Mouse (Mus musculus) macrophage (primary cell): ENCODE results near the gene Sin3a. TPM values are rescaled to one million over a fixed set of nuclear protein-coding genes. Genes with fewer than 3 reads are reported as not detected.

ENCODE experiments used
- H3K27ac ChIP-seq: fragments of 350-480 bp; formaldehyde crosslinking; 2 replicates; pipeline ENCODE4 v1.9.0; 2021
- H3K36me3 ChIP-seq: fragments of 350-480 bp; formaldehyde crosslinking; 2 replicates; pipeline ENCODE4 v1.9.0; 2021; ENCODE audit errors: inconsistent target
- H3K4me3 ChIP-seq: fragments of 350-480 bp; formaldehyde crosslinking; 2 replicates; pipeline ENCODE4 v1.9.0; 2021; ENCODE audit errors: inconsistent target
- H3K79me2 ChIP-seq: fragments of 350-480 bp; formaldehyde crosslinking; 2 replicates; pipeline ENCODE4 v1.9.0; 2021; ENCODE audit errors: inconsistent target
- WGBS: methylation state at CpG from one replicate; pipeline ENCODE4 v1.1.7; 2026; ENCODE audit warnings: inconsistent platforms; ENCODE audit not compliant: missing documents; 5-methylcytosine and 5-hydroxymethylcytosine counted together
- polyA plus RNA-seq: library from polyadenylated mRNA; stranded (reverse); fragments of 250-400 nt; gene quantifications from 3 replicates; pipeline ENCODE4 v1.2.4, GENCODE M21; 2018; ENCODE audit warnings: inconsistent platforms

The Sin3a gene
- polyA plus RNA-seq, 1 experiment from 2014 or later: 29.7 TPM

- H3K36me3 ChIP-seq: no peaks in the 10 kb centered on the region
- no peak overlapping the region for H3K4me3 ChIP-seq
- WGBS: 100% methylated on average over 2 of the region's 2 CpGs
- H3K79me2 ChIP-seq: no peaks in the 10 kb centered on the region
- no peak overlapping the region for H3K27ac ChIP-seq
Measured at GRCm38 (mm10) chr9:57166173-57166572, 94.3 kb downstream of the Sin3a start.

DNA sequence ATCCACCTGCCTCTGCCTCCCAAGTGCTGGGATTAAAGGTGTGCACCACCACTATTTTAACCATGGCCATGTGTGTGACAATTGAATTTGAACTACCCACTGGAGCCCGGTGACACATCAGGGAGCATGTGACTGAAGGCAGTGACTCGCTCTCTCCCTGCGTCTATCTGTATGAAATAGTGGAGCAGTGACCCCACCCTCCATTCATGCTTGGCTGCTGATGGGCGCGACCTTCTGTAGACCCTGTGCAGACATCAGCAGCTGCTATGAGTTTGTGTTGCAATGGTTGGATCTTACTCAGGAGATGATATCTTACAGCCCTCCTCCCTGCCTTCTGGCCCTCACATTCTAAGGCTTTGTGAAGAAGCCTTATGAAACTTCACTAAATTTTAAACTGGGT lies 96.6 kb downstream of the Sin3a start:
- Histone ChIP-seq H3K79me2 (no peaks in the 10 kb centered on the region), H3K4me3 (no peak overlapping the region), H3K27ac (no peak overlapping the region), H3K36me3 (no peaks in the 10 kb centered on the region)
- WGBS: 65% methylated on average over 5 of the region's 5 CpGs

Other genes with a start within 250 kb of the Sin3a start
- not detected in 3 replicates for gene Odf3l1, start 207.4 kb upstream of the Sin3a start, polyA plus RNA-seq
- gene Cspg4, start 207.0 kb upstream of the Sin3a start, polyA plus RNA-seq: 0.14 TPM in 1 of 3 replicates, not detected in the others
- 6.7 to 10.5 TPM (median 9.2 TPM) in 3 replicates for gene Snx33, start 143.7 kb upstream of the Sin3a start, polyA plus RNA-seq
- 8.7 to 43.8 TPM (median 38.4 TPM) in 3 replicates for gene Imp3, start 134.6 kb upstream of the Sin3a start, polyA plus RNA-seq
- gene Snupn, start 121.2 kb upstream of the Sin3a start, polyA plus RNA-seq: 5.8 to 9.0 TPM (median 7.9 TPM) in 3 replicates
- gene Ptpn9, start 77.1 kb upstream of the Sin3a start, polyA plus RNA-seq: 12.0 to 23.0 TPM (median 12.3 TPM) in 3 replicates
- 26.9 to 46.4 TPM (median 35.9 TPM) in 3 replicates for gene Man2c1, start 58.6 kb downstream of the Sin3a start, polyA plus RNA-seq
- gene Neil1, start 76.3 kb downstream of the Sin3a start, polyA plus RNA-seq: 3.3 to 8.3 TPM (median 5.6 TPM) in 3 replicates
- 45.0 to 80.9 TPM (median 72.1 TPM) in 3 replicates for gene Commd4, start 86.3 kb downstream of the Sin3a start, polyA plus RNA-seq
- not detected in 3 replicates for gene Trcg1, start 164.5 kb downstream of the Sin3a start, polyA plus RNA-seq
- gene 1700017B05Rik, start 190.6 kb downstream of the Sin3a start, polyA plus RNA-seq: 20.1 to 60.1 TPM (median 39.1 TPM) in 3 replicates